ENCODE assay signal across 31 mouse cellular contexts in the genomic region with DNA sequence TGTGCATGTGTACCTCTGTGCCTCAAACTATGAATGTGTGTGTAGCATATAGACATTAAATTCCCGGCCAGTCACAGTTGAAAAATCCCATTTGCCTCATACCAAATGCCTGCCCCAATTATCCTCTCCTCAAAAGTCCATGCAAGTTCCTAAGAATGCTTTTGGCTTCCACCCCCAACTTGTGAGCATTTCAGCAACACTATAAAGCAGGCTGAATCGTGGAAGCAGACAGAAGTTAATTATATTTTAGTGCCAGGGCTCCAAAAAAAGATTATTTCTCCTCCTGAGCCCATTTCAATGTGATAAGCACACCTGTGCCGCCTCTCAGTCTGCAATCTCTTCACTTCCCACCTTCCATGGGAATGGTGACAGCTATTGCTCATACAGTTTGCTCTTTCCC.
DNase-seq lines count a peak whose midpoint lies in the region; ATAC-seq and TF ChIP-seq lines count a peak whose summit lies in the region.
"Had no signal": no experiment of that assay in that cellular context is flagged by ENCODE, and none has a peak within 500 bp of the region (broad histone marks: within the 10 kb centered on the region; RNA-seq: fewer than 3 reads in every experiment).

No protein-coding gene starts in this region.

- H3K27ac ChIP-seq in stomach, postnatal 0 days (replicated peaks) = no peak overlapping the region
- H3K27ac ChIP-seq: embryonic facial prominence, embryonic 10.5 days; embryonic facial prominence, embryonic 15.5 days; forebrain, embryonic 12.5 days; heart, embryonic 10.5 days; heart, embryonic 15.5 days; limb, embryonic 10.5 days; limb, embryonic 15.5 days; liver, embryonic 13.5 days; midbrain, embryonic 12.5 days; neural tube, embryonic 12.5 days had no signal

- DNase-seq in layer of hippocampus, adult 9-11 months = peak; percentile 3
- DNase-seq in layer of hippocampus, postnatal 25 days (ENCODE audit: extremely low spot score in 1 of 2, low spot score in 1 of 2) = no peak
- peak; percentile 1 to 8 for DNase-seq in left cerebral cortex, adult 18-20 months (ENCODE audit: low spot score in 2 of 2)
- DNase-seq in left cerebral cortex, adult 9 months (ENCODE audit: low spot score in 2 of 2) = peak; percentile 14 to 41
- peak; percentile 2 to 15 for DNase-seq in right cerebral cortex, postnatal 36 days (ENCODE audit: low spot score in 2 of 2)
- no peak for DNase-seq in cerebellum, adult 11 months
- DNase-seq in stomach, postnatal 0 days (ENCODE audit: low spot score) = no peak
- DNase-seq: adrenal gland, postnatal 25 days; B cell, adult 2 months; cerebellum, adult 8-10 months; cerebellum, postnatal 25 days; forebrain, postnatal 0 days; gastrocnemius, postnatal 14 days; kidney, adult 2 months; kidney, postnatal 4 days; liver, embryonic 13.5 days; lung, adult 18-20 months; lung, postnatal 4 days had no signal

- H3K27me3 ChIP-seq in stomach, postnatal 0 days (ENCODE audit: control insufficient read depth, insufficient read depth, low read length) = no peaks in the 10 kb centered on the region
- H3K27me3 ChIP-seq: embryonic facial prominence, embryonic 15.5 days; forebrain, embryonic 12.5 days; heart, embryonic 15.5 days; limb, embryonic 15.5 days; liver, embryonic 13.5 days; megakaryocyte, embryonic 14.5 days; midbrain, embryonic 12.5 days; neural tube, embryonic 12.5 days had no signal

- no peaks in the 10 kb centered on the region for H3K36me3 ChIP-seq in stomach, postnatal 0 days (ENCODE audit: control insufficient read depth, insufficient read depth, low read length)
- H3K36me3 ChIP-seq: embryonic facial prominence, embryonic 10.5 days; embryonic facial prominence, embryonic 15.5 days; forebrain, embryonic 12.5 days; heart, embryonic 10.5 days; heart, embryonic 15.5 days; limb, embryonic 10.5 days; limb, embryonic 15.5 days; liver, embryonic 13.5 days; midbrain, embryonic 12.5 days; neural tube, embryonic 12.5 days had no signal

- no peaks in the 10 kb centered on the region for H3K9me3 ChIP-seq in stomach, postnatal 0 days (ENCODE audit: control insufficient read depth, low read length)
- H3K9me3 ChIP-seq: embryonic facial prominence, embryonic 10.5 days; embryonic facial prominence, embryonic 15.5 days; forebrain, embryonic 12.5 days; heart, embryonic 10.5 days; heart, embryonic 15.5 days; limb, embryonic 10.5 days; limb, embryonic 15.5 days; liver, embryonic 13.5 days; megakaryocyte, embryonic 14.5 days; midbrain, embryonic 12.5 days; neural tube, embryonic 12.5 days had no signal

- no peak for ATAC-seq in stomach, postnatal 0 days (ENCODE audit: low FRiP score, low TSS enrichment)
- ATAC-seq: forebrain, postnatal 0 days; hindbrain, embryonic 16.5 days; lung, postnatal 0 days had no signal

- TF ChIP-seq EP300 in stomach, postnatal 0 days (optimal IDR thresholded peaks at IDR 0.05) = no peak

- no peak for TF ChIP-seq CTCF in stomach, postnatal 0 days (IDR thresholded peaks at IDR 0.05; ENCODE audit: low read depth)

- no peak overlapping the region for H3K4me3 ChIP-seq in stomach, postnatal 0 days (ENCODE audit: low read depth, low read length)
- H3K4me3 ChIP-seq: embryonic facial prominence, embryonic 10.5 days; embryonic facial prominence, embryonic 15.5 days; forebrain, embryonic 12.5 days; heart, embryonic 10.5 days; heart, embryonic 15.5 days; limb, embryonic 10.5 days; limb, embryonic 15.5 days; liver, embryonic 13.5 days; megakaryocyte, embryonic 14.5 days; midbrain, embryonic 12.5 days; myocyte; neural tube, embryonic 12.5 days had no signal

- no peaks in the 10 kb centered on the region for H3K4me1 ChIP-seq in stomach, postnatal 0 days (replicated peaks; ENCODE audit: control insufficient read depth, insufficient read depth)
- H3K4me1 ChIP-seq: embryonic facial prominence, embryonic 10.5 days; embryonic facial prominence, embryonic 15.5 days; forebrain, embryonic 12.5 days; heart, embryonic 10.5 days; heart, embryonic 15.5 days; limb, embryonic 10.5 days; limb, embryonic 15.5 days; liver, embryonic 13.5 days; megakaryocyte, embryonic 14.5 days; midbrain, embryonic 12.5 days; neural tube, embryonic 12.5 days had no signal

- no peak overlapping the region for H3K9ac ChIP-seq in stomach, postnatal 0 days (ENCODE audit: low read length)
- H3K9ac ChIP-seq: embryonic facial prominence, embryonic 15.5 days; forebrain, embryonic 12.5 days; forebrain, postnatal 0 days; heart, embryonic 15.5 days; limb, embryonic 15.5 days; liver, embryonic 13.5 days; midbrain, embryonic 12.5 days; neural tube, embryonic 12.5 days had no signal

- WGBS in stomach, postnatal 0 days = 58% methylated on average over 3 of the region's 3 CpGs

- no peak overlapping the region for H3K4me2 ChIP-seq in stomach, postnatal 0 days (replicated peaks; ENCODE audit: low read depth)
- H3K4me2 ChIP-seq: embryonic facial prominence, embryonic 15.5 days; forebrain, embryonic 12.5 days; heart, embryonic 15.5 days; limb, embryonic 15.5 days; liver, embryonic 13.5 days; midbrain, embryonic 12.5 days; neural tube, embryonic 12.5 days had no signal

Comparison
In these comparisons a context has a peak if more than half of its experiments do, and no peak if none do; other contexts are left out.
1. DNase-seq: peak in layer of hippocampus, adult 9-11 months (single experiment), left cerebral cortex, adult 18-20 months (2 of 2), left cerebral cortex, adult 9 months (2 of 2) and right cerebral cortex, postnatal 36 days (2 of 2); none in layer of hippocampus, postnatal 25 days (0 of 2), cerebellum, adult 11 months (single experiment) and stomach, postnatal 0 days (single experiment).